ENCODE assay signal across 15 mouse cellular contexts in the genomic region with DNA sequence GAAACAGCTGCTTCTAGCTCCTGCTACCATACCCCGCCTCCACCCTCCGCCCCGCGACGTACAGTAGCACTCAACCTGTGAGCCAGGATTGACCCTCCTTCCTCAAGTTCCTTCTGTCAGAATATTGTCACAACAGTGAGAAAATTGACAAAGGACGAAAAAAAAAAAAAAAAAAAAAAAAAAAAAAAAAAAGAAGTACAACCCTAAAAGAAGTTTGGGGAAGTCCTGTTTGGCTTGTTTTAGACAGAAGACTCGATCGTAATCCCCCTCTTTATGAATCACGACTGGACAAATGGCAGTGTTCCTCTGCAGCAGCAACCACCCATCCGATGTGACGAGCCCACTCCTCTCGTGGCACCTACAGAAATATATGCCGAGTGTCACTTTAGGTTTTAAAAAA.
"Had no signal": no experiment of that assay in that cellular context is flagged by ENCODE, and none has a peak within 500 bp of the region (broad histone marks: within the 10 kb centered on the region; RNA-seq: fewer than 3 reads in every experiment).

No protein-coding gene starts in this region.

- H3K27ac ChIP-seq: neural tube, embryonic 12.5 days; neural tube, embryonic 13.5 days; neural tube, embryonic 15.5 days; stomach, embryonic 15.5 days; stomach, postnatal 0 days had no signal

- DNase-seq: retina, postnatal 1 day; right cerebral cortex, adult 18-20 months; right cerebral cortex, postnatal 14 days; right cerebral cortex, postnatal 25 days; right cerebral cortex, postnatal 4 days; spleen, adult 18-20 months; thymus, adult 18-20 months; thymus, adult 2 months; thymus, postnatal 25 days; thymus, postnatal 36 days had no signal

- H3K27me3 ChIP-seq: neural tube, embryonic 12.5 days; neural tube, embryonic 13.5 days; neural tube, embryonic 15.5 days; stomach, embryonic 15.5 days had no signal

- H3K4me1 ChIP-seq: neural tube, embryonic 12.5 days; neural tube, embryonic 15.5 days; stomach, embryonic 15.5 days had no signal

- H3K36me3 ChIP-seq: neural tube, embryonic 12.5 days; neural tube, embryonic 13.5 days; neural tube, embryonic 15.5 days; stomach, embryonic 15.5 days had no signal

- H3K4me3 ChIP-seq: neural tube, embryonic 12.5 days; neural tube, embryonic 13.5 days; neural tube, embryonic 15.5 days; stomach, embryonic 15.5 days had no signal

- H3K9me3 ChIP-seq: neural tube, embryonic 12.5 days; neural tube, embryonic 13.5 days; neural tube, embryonic 15.5 days; stomach, embryonic 15.5 days had no signal

- H3K4me2 ChIP-seq: neural tube, embryonic 12.5 days; neural tube, embryonic 13.5 days; neural tube, embryonic 15.5 days; stomach, embryonic 15.5 days had no signal

- H3K9ac ChIP-seq: neural tube, embryonic 12.5 days; neural tube, embryonic 13.5 days; neural tube, embryonic 15.5 days; stomach, embryonic 15.5 days had no signal
